ENCODE assay signal across 9 mouse cellular contexts in genomic region chr5:28465526-28465925, GRCm38 (mm10). TPM values are rescaled to one million over a fixed set of nuclear protein-coding genes. Genes with fewer than 3 reads are reported as not detected.
DNase-seq lines count a peak whose midpoint lies in the region; ATAC-seq and TF ChIP-seq lines count a peak whose summit lies in the region.
"Had no signal": no experiment of that assay in that cellular context is flagged by ENCODE, and none has a peak within 500 bp of the region (broad histone marks: within the 10 kb centered on the region; RNA-seq: fewer than 3 reads in every experiment).

No protein-coding gene starts in this region.

- no peak for ATAC-seq in heart, embryonic 14.5 days (ENCODE audit: insufficient number of reproducible peaks, insufficient read depth, low FRiP score, low read depth)
- ATAC-seq in hindbrain, embryonic 15.5 days (ENCODE audit: low FRiP score, low read depth), result no peak
- no peak for ATAC-seq in midbrain, embryonic 14.5 days (ENCODE audit: low FRiP score, low TSS enrichment)
- ATAC-seq in megakaryocyte progenitor cell, adult 5-6 weeks (replicated peaks; ENCODE audit: poor library complexity), result no peak

- no peak for TF ChIP-seq POLR2A in brain, embryonic 14.5 days (IDR thresholded peaks at IDR 0.05; ENCODE audit: borderline replicate concordance, extremely low read depth, insufficient read depth, insufficient read length, poor library complexity, severe bottlenecking)

- H3K27ac ChIP-seq in heart, embryonic 14.5 days (replicated peaks in 1 of 2; ENCODE audit: control insufficient read depth in 1 of 2, insufficient read depth in 1 of 2, low read depth in 2 of 2, low read length in 2 of 2), result no peak overlapping the region
- no peak overlapping the region for H3K27ac ChIP-seq in hindbrain, embryonic 15.5 days (replicated peaks)
- no peak overlapping the region; the same call in 1 of the 2 replicates for H3K27ac ChIP-seq in midbrain, embryonic 14.5 days (replicated peaks; ENCODE audit: low read depth, low read length)
- H3K27ac ChIP-seq: liver, embryonic 14.5 days had no signal

- no peaks in the 10 kb centered on the region for H3K9me3 ChIP-seq in heart, embryonic 14.5 days (ENCODE audit: control insufficient read depth, low read length)
- no peaks in the 10 kb centered on the region for H3K9me3 ChIP-seq in hindbrain, embryonic 15.5 days
- no peaks in the 10 kb centered on the region for H3K9me3 ChIP-seq in midbrain, embryonic 14.5 days (ENCODE audit: control insufficient read depth, low read length)

- peak overlapping the region in 1 of 2 experiments; percentile 50; a peak in 3 of 4 replicates for H3K4me3 ChIP-seq in heart, embryonic 14.5 days (ENCODE audit: control insufficient read depth in 1 of 2, insufficient read depth in 1 of 2, low read depth in 1 of 2, low read length in 2 of 2)
- H3K4me3 ChIP-seq in hindbrain, embryonic 15.5 days, result peak overlapping the region; percentile 54
- peak overlapping the region; percentile 52 for H3K4me3 ChIP-seq in midbrain, embryonic 14.5 days (replicated peaks; ENCODE audit: low read depth, low read length)

- peak overlapping the region; percentile 88 for H3K4me2 ChIP-seq in heart, embryonic 14.5 days (ENCODE audit: low read length)
- peak overlapping the region; percentile 99 for H3K4me2 ChIP-seq in hindbrain, embryonic 15.5 days
- H3K4me2 ChIP-seq in midbrain, embryonic 14.5 days (ENCODE audit: low read length), result peak overlapping the region; percentile 84

- no peak for DNase-seq in heart, postnatal 36 days
- peak; percentile 43 for DNase-seq in brain, embryonic 14.5 days (ENCODE audit: low read depth)
- peak; percentile 58 for DNase-seq in midbrain, embryonic 14.5 days
- no peak for DNase-seq in testis, postnatal 10 days (ENCODE audit: low spot score)
- DNase-seq in cerebellum, adult 11 months, result no peak

- no peaks in the 10 kb centered on the region for H3K36me3 ChIP-seq in heart, embryonic 14.5 days (ENCODE audit: control insufficient read depth, insufficient read depth, low read length)
- H3K36me3 ChIP-seq in hindbrain, embryonic 15.5 days, result no peaks in the 10 kb centered on the region
- no peaks in the 10 kb centered on the region for H3K36me3 ChIP-seq in midbrain, embryonic 14.5 days (ENCODE audit: control insufficient read depth, insufficient read depth, low read length)

- H3K27me3 ChIP-seq in heart, embryonic 14.5 days (ENCODE audit: control insufficient read depth, insufficient read depth, low read length), result peaks cover 98% of the 10 kb centered on the region
- peaks cover 79% of the 10 kb centered on the region for H3K27me3 ChIP-seq in hindbrain, embryonic 15.5 days
- peaks cover 84% of the 10 kb centered on the region for H3K27me3 ChIP-seq in midbrain, embryonic 14.5 days (ENCODE audit: control insufficient read depth, insufficient read depth, low read length)

- H3K9ac ChIP-seq in heart, embryonic 14.5 days (ENCODE audit: low read length), result no peak overlapping the region
- peak overlapping the region; percentile 48 for H3K9ac ChIP-seq in hindbrain, embryonic 15.5 days
- H3K9ac ChIP-seq in midbrain, embryonic 14.5 days (replicated peaks; ENCODE audit: low read length), result peak overlapping the region; percentile 48; the same call in 1 of the 2 replicates
- H3K9ac ChIP-seq: liver, embryonic 14.5 days had no signal

- H3K4me1 ChIP-seq in heart, embryonic 14.5 days (ENCODE audit: control insufficient read depth in 2 of 2, insufficient read depth in 2 of 2, low read length in 2 of 2), result peaks cover 2 to 22% of the 10 kb centered on the region in 2 experiments; a peak in 3 of 4 replicates
- peaks cover 44% of the 10 kb centered on the region for H3K4me1 ChIP-seq in hindbrain, embryonic 15.5 days (replicated peaks)
- H3K4me1 ChIP-seq in midbrain, embryonic 14.5 days (ENCODE audit: control insufficient read depth, insufficient read depth, low read length), result peaks cover 15% of the 10 kb centered on the region; the same call in 1 of the 2 replicates

- WGBS in heart, embryonic 14.5 days, result under 1% methylated on average over 18 of the region's 18 CpGs
- WGBS in hindbrain, embryonic 15.5 days, result under 1% methylated on average over 18 of the region's 18 CpGs
- WGBS in midbrain, embryonic 14.5 days, result under 1% methylated on average over 18 of the region's 18 CpGs

- TF ChIP-seq CTCF in brain, embryonic 14.5 days (IDR thresholded peaks at IDR 0.05; ENCODE audit: borderline replicate concordance, extremely low read depth, insufficient read depth, insufficient read length), result no peak

- intact Hi-C loops in heart, postnatal 36 days (cut with DNase I), result no loop called here

RNA-seq across cellular contexts. Expression of gene Shh, which starts 1.5 kb away (rescaled TPM):
- not detected in 2 replicates for polyA plus RNA-seq in heart, embryonic 14.5 days (2014; fragmentation: Nextera tagmentation; extraction: Ambion mirVana)
- not detected for total RNA-seq in heart, postnatal 36 days (2021)
- polyA plus RNA-seq in brain, embryonic 14.5 days (2012; rRNA removed), result 6.0 and 6.6 TPM in 2 replicates
- polyA plus RNA-seq in hindbrain, embryonic 15.5 days (2015; fragmentation: Nextera tagmentation; extraction: Ambion mirVana), result 1.5 and 2.0 TPM in 2 replicates
- 0.58 and 1.9 TPM in 2 replicates for polyA plus RNA-seq in midbrain, embryonic 14.5 days (2014; fragmentation: Nextera tagmentation; extraction: Ambion mirVana)
- total RNA-seq in megakaryocyte progenitor cell, adult 5-6 weeks (2015), result not detected in 2 replicates
- not detected in 2 replicates for total RNA-seq in megakaryocyte progenitor cell, adult 5-6 weeks (2017)

Comparison
In these comparisons a context has a peak if more than half of its experiments do, and no peak if none do; other contexts are left out.
1. DNase-seq: peak in brain, embryonic 14.5 days (single experiment) and midbrain, embryonic 14.5 days (single experiment); none in heart, postnatal 36 days (0 of 2), testis, postnatal 10 days (single experiment) and cerebellum, adult 11 months (single experiment).
2. Peak in every context shown above with its lines, with median percentiles within 50 percentile points of each other: H3K4me2 ChIP-seq.